Mouse (Mus musculus): Measurements from ENCODE around the gene Stt3b.
A peak's percentile ranks its signal among the peaks of the same experiment; 100 is the strongest.

The Stt3b gene

GRCm38 (mm10) chr9:115318621-115319375, 8.6 kb upstream of the Stt3b start:
- no peak for DNase-seq (ENCODE audit: low read depth in 2 of 2, low spot score in 2 of 2)

- no peak for DNase-seq (ENCODE audit: low read depth in 2 of 2, low spot score in 2 of 2)
Observed at GRCm38 (mm10) chr9:115317049-115317448, 6.8 kb upstream of the Stt3b start.

DNA sequence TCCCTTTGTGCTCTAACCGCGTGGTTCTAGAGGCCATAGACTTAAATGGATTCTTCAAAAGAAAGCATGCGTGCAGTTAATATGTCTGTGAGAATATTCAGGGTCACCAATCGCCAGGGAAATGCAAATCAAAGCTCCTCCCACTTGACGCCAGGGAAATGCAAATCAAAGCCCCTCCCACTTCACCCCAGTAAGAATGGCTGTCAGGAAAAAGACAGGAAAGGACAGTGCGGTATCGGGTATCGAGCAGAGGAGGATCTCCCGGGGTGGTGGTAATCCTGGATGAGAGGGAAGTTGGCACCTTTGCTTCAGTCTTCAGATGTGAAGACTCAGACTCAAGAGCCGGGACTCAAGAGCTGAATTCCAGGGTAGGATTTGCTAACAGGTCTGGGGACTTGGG, 4.3 kb upstream of the Stt3b start:
- DNase-seq (ENCODE audit: low read depth in 2 of 2, low spot score in 2 of 2): no peak

DNA sequence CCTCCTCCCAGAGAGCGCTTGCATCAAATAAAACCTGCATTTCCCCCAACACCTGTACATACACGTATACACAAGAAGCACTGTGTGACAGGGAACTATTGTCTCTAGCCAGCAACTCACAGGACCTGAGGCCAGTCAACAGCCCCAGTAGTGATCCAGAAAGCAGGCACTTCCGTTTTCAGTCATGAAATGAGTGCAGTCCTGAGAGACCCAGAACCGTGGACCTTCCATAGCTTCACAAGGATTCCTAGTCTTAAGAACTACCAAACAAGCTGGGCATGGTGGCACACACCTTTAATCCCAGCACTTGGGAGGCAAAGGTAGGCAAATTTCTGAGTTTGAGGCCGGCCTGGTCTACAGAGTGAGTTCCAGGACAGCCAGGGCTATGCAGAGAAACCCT, 3.6 kb upstream of the Stt3b start:
- DNase-seq (ENCODE audit: low read depth in 2 of 2, low spot score in 2 of 2): no peak

DNA sequence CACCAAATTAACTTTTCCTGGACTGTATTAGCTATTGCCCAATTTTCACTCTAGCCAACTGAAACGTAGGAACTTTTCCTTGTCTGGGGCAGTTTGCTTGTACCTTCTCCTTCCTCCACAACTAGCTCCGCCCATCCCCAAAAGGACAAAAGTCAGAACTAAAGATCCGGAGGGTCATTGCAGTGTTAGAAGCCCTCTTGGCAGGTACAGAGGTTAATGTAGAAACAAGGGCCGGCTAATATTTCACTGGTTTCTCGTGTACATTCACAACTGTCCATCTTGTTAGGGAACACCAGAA, 951 bp upstream of the Stt3b start:
- no peak for DNase-seq (ENCODE audit: low read depth in 2 of 2, low spot score in 2 of 2)

GRCm38 (mm10) chr9:115309977-115310345, 260 bp downstream of the Stt3b start:
- DNase-seq (ENCODE audit: low read depth in 2 of 2, low spot score in 2 of 2): no peak

GRCm38 (mm10) chr9:115309381-115309971, 745 bp downstream of the Stt3b start:
- peak; percentile 21 to 34 for DNase-seq (ENCODE audit: low read depth in 2 of 2, low spot score in 2 of 2)

- peak in 1 of 2 experiments; percentile 24 for DNase-seq (ENCODE audit: low read depth in 2 of 2, low spot score in 2 of 2)
Observed at GRCm38 (mm10) chr9:115308941-115309380, 1.3 kb downstream of the Stt3b start.

DNA sequence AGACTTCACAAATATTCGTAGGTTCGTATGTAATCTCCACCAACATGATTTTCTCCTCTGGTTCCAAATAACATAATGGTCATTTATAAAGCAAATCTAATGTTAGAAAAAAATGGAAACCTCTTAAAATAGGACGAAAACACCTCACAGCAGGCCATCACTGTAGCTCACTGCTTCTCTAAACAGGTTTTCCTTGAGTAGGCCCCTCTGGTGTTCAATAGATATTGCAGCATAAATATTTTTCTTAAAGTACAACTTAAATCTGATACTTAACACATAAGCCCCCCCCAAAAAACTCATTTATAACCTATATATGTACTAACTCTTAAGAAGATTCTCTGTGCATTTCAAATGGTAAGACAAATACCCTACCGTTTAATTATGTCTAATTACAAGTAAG, 1.8 kb downstream of the Stt3b start:
- no peak for DNase-seq (ENCODE audit: low read depth in 2 of 2, low spot score in 2 of 2)

DNA sequence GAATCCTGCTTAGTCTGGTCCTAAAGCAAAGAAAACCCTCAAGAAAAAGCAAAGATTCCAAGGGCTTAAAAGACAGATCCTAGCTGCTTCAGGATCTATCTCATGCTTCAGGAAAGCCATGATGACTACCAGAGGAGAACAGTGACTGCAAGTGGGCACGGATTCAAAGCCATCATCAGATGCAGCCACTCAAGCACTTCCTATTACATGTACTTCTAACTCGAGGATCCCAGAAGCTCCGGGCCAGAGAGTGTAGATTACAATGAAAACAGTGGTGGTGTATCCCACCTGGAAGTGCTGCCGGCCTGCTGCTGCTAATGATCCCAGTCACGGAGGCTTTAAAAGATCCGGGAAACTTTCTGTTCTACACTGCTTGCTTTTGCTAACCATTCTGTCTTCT, 4.0 kb downstream of the Stt3b start:
- no peak for DNase-seq (ENCODE audit: low read depth in 2 of 2, low spot score in 2 of 2)

- DNase-seq (ENCODE audit: low read depth in 2 of 2, low spot score in 2 of 2): no peak
Observed at GRCm38 (mm10) chr9:115304149-115304548, 6.1 kb downstream of the Stt3b start.

GRCm38 (mm10) chr9:115301593-115301992, 8.6 kb downstream of the Stt3b start:
- no peak for DNase-seq (ENCODE audit: low read depth in 2 of 2, low spot score in 2 of 2)

GRCm38 (mm10) chr9:115301002-115301579, 9.1 kb downstream of the Stt3b start:
- no peak for DNase-seq (ENCODE audit: low read depth in 2 of 2, low spot score in 2 of 2)

- no peak for DNase-seq (ENCODE audit: low read depth in 2 of 2, low spot score in 2 of 2)
Observed at GRCm38 (mm10) chr9:115296738-115297137, 13.5 kb downstream of the Stt3b start.

GRCm38 (mm10) chr9:115293920-115294594, 16.2 kb downstream of the Stt3b start:
- no peak for DNase-seq (ENCODE audit: low read depth in 2 of 2, low spot score in 2 of 2)

DNA sequence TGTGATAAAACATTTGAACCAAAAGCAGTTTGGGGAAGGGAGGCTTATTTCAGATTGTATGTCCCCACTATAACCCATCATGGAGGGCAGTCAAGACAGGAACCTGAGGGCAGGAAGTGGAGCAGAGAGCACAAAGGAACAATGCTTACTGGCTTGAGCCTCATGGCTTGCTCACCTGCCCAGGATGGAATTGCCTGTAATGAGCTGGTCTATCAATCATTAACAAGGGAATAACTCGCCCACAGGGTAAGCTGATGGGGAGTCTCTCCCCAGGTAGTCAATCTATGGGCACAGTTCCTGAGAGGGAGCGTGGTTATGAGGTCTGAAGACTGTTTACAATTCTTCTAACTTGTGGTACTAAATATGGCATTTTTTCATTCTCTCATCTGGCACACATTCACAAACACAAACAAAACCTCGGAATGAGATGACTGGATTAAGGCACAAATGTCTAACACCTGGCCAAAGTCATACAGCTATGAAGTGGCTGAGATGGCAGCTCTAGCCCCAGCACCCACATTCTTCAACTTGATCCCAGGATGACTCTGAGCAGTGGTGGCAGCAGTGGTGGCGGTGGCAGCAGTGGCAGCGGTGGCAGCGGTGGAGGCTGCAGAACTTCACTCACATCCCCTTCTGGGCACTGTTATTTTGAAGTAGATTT, 22.3 kb downstream of the Stt3b start:
- no peak for DNase-seq (ENCODE audit: low read depth in 2 of 2, low spot score in 2 of 2)

DNA sequence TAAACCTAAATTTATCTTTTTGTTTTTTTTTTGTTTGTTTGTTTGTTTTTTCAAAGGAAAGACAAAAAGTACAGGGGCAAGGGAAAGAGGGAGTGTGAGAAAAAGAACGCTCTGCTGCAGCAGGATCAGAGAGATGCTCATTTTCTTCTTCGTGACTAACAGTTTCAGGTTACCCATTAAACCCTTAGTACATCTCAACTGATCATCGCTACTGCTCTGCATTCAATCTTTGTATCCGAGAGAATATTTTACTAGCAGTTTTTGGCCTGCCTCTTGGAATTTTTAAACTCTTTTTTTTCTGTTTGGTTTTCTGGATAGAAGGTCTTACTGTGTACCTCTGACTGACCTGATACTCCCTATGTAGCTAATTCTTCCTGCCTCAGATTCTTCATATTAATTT, 25.8 kb downstream of the Stt3b start:
- no peak for DNase-seq (ENCODE audit: low read depth in 2 of 2, low spot score in 2 of 2)

DNA sequence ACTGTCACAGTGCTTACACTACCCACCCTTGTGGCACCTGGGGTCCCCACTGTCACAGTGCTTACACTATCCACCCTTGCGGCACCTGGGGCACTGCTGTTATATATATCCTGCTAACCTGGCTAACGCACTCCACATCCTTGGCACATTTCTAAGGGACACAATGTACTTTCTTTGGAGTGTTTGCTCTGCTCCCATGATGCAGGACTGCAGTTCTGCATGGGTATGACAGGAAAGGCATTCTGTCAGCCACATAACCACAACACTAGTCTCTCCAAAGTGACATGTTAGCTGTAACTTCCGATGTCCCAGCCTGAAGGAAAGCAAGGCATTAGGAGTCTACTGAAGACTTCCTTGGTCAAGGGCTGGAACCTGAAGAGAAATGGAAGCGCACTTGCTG, 26.8 kb downstream of the Stt3b start:
- DNase-seq (ENCODE audit: low read depth in 2 of 2, low spot score in 2 of 2): no peak

DNA sequence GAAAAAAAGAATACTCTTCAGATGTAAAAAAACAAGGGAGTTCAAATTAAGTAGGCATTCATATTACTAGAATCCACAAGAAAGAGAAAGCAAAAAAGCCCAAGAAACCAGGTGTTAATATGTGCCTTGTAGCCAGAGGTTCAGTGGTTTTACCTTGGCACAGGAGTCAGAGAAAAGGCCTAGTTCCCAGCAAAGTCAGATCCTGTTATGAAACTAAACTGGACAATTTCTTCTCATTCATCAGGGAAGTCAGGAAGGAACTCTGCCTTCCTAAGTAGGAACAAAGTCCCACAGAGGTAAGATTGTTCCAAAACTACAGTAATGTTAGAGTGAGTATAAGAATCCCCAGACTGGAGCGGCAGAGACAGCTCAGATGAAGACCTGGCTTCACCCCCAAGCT, 31.6 kb downstream of the Stt3b start:
- DNase-seq (ENCODE audit: low read depth in 2 of 2, low spot score in 2 of 2): no peak

DNA sequence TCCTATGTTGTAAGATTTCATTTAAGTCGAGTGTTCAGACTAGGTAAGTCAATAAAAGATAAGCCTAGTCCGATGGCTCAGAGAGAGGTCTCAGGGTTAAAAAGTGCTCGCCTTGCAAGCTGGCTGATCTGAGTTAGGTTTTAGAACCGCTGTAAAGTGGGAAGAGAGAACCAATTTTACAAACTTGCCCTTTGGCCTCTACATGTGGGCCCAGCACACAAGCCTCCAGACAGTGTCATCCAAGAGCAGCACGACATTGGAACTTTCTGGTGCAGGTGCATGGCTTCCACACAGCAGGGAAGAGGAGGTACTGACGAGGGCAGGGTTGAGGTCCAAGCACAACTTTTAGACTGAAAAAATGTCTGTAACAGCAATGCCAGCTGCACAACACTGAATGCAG, 35.4 kb downstream of the Stt3b start:
- DNase-seq (ENCODE audit: low read depth in 2 of 2, low spot score in 2 of 2): no peak

- no peak for DNase-seq (ENCODE audit: low read depth in 2 of 2, low spot score in 2 of 2)
Observed at GRCm38 (mm10) chr9:115273095-115273649, 37.0 kb downstream of the Stt3b start.
